Mouse (Mus musculus) liver, adult (tissue): ENCODE results near the gene Hoxa3.

Experiments used
- GATA4 ChIP-seq: IDR thresholded peaks from 2 replicates; pipeline ENCODE4 v1.6.1; 2014; ENCODE audit warnings: mild to moderate bottlenecking, low read length; ENCODE audit not compliant: insufficient replicate concordance

Hoxa3 gene

DNA sequence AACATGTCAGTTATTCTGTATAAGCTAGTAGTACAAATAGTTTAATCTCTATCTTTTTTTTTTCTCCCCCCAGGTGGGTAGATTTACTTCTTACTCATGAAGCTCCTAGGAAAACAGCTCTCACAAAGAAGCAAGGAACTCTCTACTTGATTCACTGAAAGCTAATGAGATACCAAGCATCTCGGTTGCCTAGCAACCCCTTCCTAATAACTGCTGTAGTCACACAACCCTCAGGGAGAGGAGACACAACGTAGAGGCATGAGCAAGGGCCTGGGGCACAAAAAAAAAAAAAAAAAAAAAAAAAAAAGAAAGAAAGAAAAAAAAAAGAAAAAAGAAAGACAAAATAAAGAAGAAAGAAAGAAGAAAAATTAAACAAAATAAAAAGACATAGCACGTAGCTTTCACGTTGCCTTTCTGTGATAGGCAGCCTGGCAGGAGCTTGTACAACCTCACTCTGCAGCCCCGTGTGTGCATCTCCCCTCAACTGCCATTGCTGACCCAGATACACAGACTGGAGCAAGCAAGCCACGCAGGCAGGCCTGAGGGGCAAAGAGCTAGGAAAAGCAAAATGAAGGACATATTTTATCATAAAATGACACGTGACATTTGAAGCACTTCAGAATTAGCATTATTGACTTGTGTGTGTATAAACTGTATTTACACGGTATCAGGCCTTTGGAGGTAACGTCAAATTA is 75.1 kb downstream of the Hoxa3 start:
- no peak for TF ChIP-seq GATA4

- no peak for TF ChIP-seq GATA4
These were observed 89.5 kb downstream of the Hoxa3 start for GRCm38 (mm10) chr6:52123673-52124072.

DNA sequence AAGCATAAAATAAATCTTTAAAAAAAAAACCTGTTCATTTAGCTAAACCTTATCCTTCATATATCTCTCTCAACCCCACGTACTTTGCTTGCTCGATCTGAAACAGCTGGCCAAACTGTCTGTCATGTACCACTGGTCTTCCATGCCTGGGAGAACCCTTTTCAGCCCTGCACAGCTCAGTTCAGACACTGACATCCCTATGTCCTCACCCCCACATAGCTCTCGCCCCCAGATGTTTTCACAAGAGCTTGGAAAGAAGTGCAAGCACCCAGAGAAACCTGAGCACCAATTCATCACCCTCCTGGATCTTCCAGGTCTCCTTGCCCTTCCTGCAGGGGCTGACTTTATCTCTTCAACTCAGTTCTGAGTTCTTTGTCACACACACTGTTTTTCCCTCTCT is 92.0 kb downstream of the Hoxa3 start:
- TF ChIP-seq GATA4, result no peak
